Mouse (Mus musculus): Measurements from ENCODE around the gene Sox5.

- no peak for TF ChIP-seq CTCF (IDR thresholded peaks at IDR 0.05; ENCODE audit: borderline replicate concordance, insufficient read depth, low read length)
- no peak for TF ChIP-seq POLR2A (IDR thresholded peaks at IDR 0.05; ENCODE audit: low read depth, low read length)
Measured at GRCm38 (mm10) chr6:144105645-144106044, 676.1 kb downstream of the Sox5 start.

Measured in embryonic fibroblast, embryonic 13.5 days (primary cell).